Mouse (Mus musculus) embryonic fibroblast, embryonic 13.5 days (primary cell): ENCODE results near the gene Sipa1l3.

ENCODE experiments used
- CTCF ChIP-seq: IDR thresholded peaks from 2 replicates; pipeline ENCODE4 v1.5.1; 2011; ENCODE audit warnings: mild to moderate bottlenecking, control low read depth, low read length, moderate library complexity, borderline replicate concordance; ENCODE audit not compliant: insufficient read depth
- POLR2A ChIP-seq: IDR thresholded peaks from 2 replicates; pipeline ENCODE4 v1.6.1; 2011; ENCODE audit warnings: low read depth, mild to moderate bottlenecking, control low read depth, low read length, moderate library complexity

GRCm38 (mm10) chr7:29517178-29517577 is 1.3 kb downstream of the Sipa1l3 start:
- TF ChIP-seq CTCF (no peak), POLR2A (no peak)
